Mouse (Mus musculus): ENCODE measurements at regions not wholly inside any gene's neighbourhood (a gene's known extent, or its start where the extent isn't known, plus 50 kb on each side); places are given as distances from the start of the nearest gene placed in this dataset.
"Not testable (repeated sequence)": the region's sequence is repeated elsewhere in the genome, so short reads cannot be mapped to it uniquely, and the experiment has no call there.

GRCm38 (mm10) chr16:46878739-46879138 lies 380.4 kb upstream of the Nectin3 start:
- H3K9ac ChIP-seq: no peak overlapping the region
- H3K27me3 ChIP-seq: no peaks in the 10 kb centered on the region
- H3K4me2 ChIP-seq: no peak overlapping the region
- H3K9me3 ChIP-seq: no peaks in the 10 kb centered on the region
- H3K4me1 ChIP-seq: no peaks in the 10 kb centered on the region
- no peak overlapping the region for H3K4me3 ChIP-seq
- no peak for ATAC-seq (ENCODE audit: insufficient number of reproducible peaks, low FRiP score, low TSS enrichment, low read depth)
- no peak overlapping the region for H3K27ac ChIP-seq
- no peaks in the 10 kb centered on the region for H3K36me3 ChIP-seq
- WGBS: 88% methylated on average over 2 of the region's 2 CpGs

GRCm38 (mm10) chr16:46863959-46864358 lies 365.6 kb upstream of the Nectin3 start:
- WGBS: 90% methylated on average over 2 of the region's 2 CpGs
- no peak overlapping the region for H3K9ac ChIP-seq
- H3K27me3 ChIP-seq: no peaks in the 10 kb centered on the region

GRCm38 (mm10) chr16:46849534-46849933 lies 351.2 kb upstream of the Nectin3 start:
- H3K9me3 ChIP-seq: no peaks in the 10 kb centered on the region
- no peak overlapping the region for H3K4me2 ChIP-seq
- ATAC-seq (ENCODE audit: insufficient number of reproducible peaks, low FRiP score, low TSS enrichment, low read depth): no peak
- no peak overlapping the region for H3K27ac ChIP-seq
- 84% methylated on average over 4 of the region's 4 CpGs for WGBS
- no peak overlapping the region for H3K9ac ChIP-seq
- no peaks in the 10 kb centered on the region for H3K36me3 ChIP-seq
- no peaks in the 10 kb centered on the region for H3K4me1 ChIP-seq
- H3K27me3 ChIP-seq: no peaks in the 10 kb centered on the region
- H3K4me3 ChIP-seq: no peak overlapping the region

More at GRCm38 (mm10) chr16:46863959-46864358, 365.6 kb upstream of the Nectin3 start:
- no peaks in the 10 kb centered on the region for H3K9me3 ChIP-seq
- no peak for ATAC-seq (ENCODE audit: insufficient number of reproducible peaks, low FRiP score, low TSS enrichment, low read depth)
- no peak overlapping the region for H3K4me2 ChIP-seq
- H3K36me3 ChIP-seq: no peaks in the 10 kb centered on the region
- H3K4me1 ChIP-seq: no peaks in the 10 kb centered on the region
- no peak overlapping the region for H3K27ac ChIP-seq
- H3K4me3 ChIP-seq: no peak overlapping the region

GRCm38 (mm10) chr16:46848755-46849154 lies 350.4 kb upstream of the Nectin3 start:
- no peak overlapping the region for H3K4me3 ChIP-seq
- no peak overlapping the region for H3K27ac ChIP-seq
- H3K4me2 ChIP-seq: no peak overlapping the region
- no peak overlapping the region for H3K9ac ChIP-seq
- no peaks in the 10 kb centered on the region for H3K9me3 ChIP-seq
- H3K27me3 ChIP-seq: no peaks in the 10 kb centered on the region
- no peak for ATAC-seq (ENCODE audit: insufficient number of reproducible peaks, low FRiP score, low TSS enrichment, low read depth)
- no peaks in the 10 kb centered on the region for H3K36me3 ChIP-seq
- H3K4me1 ChIP-seq: no peaks in the 10 kb centered on the region

GRCm38 (mm10) chr16:46847707-46848356 lies 349.5 kb upstream of the Nectin3 start:
- H3K4me2 ChIP-seq: no peak overlapping the region
- H3K4me3 ChIP-seq: no peak overlapping the region
- no peak overlapping the region for H3K9ac ChIP-seq
- no peaks in the 10 kb centered on the region for H3K9me3 ChIP-seq
- WGBS: 64% methylated on average over 3 of the region's 3 CpGs
- H3K27me3 ChIP-seq: no peaks in the 10 kb centered on the region
- H3K4me1 ChIP-seq: no peaks in the 10 kb centered on the region
- H3K36me3 ChIP-seq: no peaks in the 10 kb centered on the region
- no peak for ATAC-seq (ENCODE audit: insufficient number of reproducible peaks, low FRiP score, low TSS enrichment, low read depth)
- no peak overlapping the region for H3K27ac ChIP-seq

- no peak overlapping the region for H3K4me2 ChIP-seq
- no peak overlapping the region for H3K27ac ChIP-seq
- no peaks in the 10 kb centered on the region for H3K4me1 ChIP-seq
- H3K4me3 ChIP-seq: no peak overlapping the region
- H3K27me3 ChIP-seq: no peaks in the 10 kb centered on the region
- H3K36me3 ChIP-seq: no peaks in the 10 kb centered on the region
- H3K9ac ChIP-seq: no peak overlapping the region
- no peaks in the 10 kb centered on the region for H3K9me3 ChIP-seq
- 66% methylated on average over 2 of the region's 2 CpGs for WGBS
- ATAC-seq (ENCODE audit: insufficient number of reproducible peaks, low FRiP score, low TSS enrichment, low read depth): no peak
Observed at GRCm38 (mm10) chr16:46841179-46841578, 342.9 kb upstream of the Nectin3 start.

GRCm38 (mm10) chr16:46840764-46841163 lies 342.4 kb upstream of the Nectin3 start:
- no peak overlapping the region for H3K27ac ChIP-seq
- no peak overlapping the region for H3K4me2 ChIP-seq
- no peak for ATAC-seq (ENCODE audit: insufficient number of reproducible peaks, low FRiP score, low TSS enrichment, low read depth)
- H3K36me3 ChIP-seq: no peaks in the 10 kb centered on the region
- no peaks in the 10 kb centered on the region for H3K9me3 ChIP-seq
- no peaks in the 10 kb centered on the region for H3K27me3 ChIP-seq
- H3K4me1 ChIP-seq: no peaks in the 10 kb centered on the region
- H3K4me3 ChIP-seq: no peak overlapping the region
- no peak overlapping the region for H3K9ac ChIP-seq

GRCm38 (mm10) chr16:46825147-46825546 lies 326.8 kb upstream of the Nectin3 start:
- Histone ChIP-seq H3K9me3 (no peaks in the 10 kb centered on the region), H3K9ac (no peak overlapping the region), H3K4me1 (no peaks in the 10 kb centered on the region), H3K4me3 (no peak overlapping the region), H3K27me3 (no peaks in the 10 kb centered on the region), H3K36me3 (no peaks in the 10 kb centered on the region), H3K4me2 (no peak overlapping the region), H3K27ac (no peak overlapping the region)
- no peak for ATAC-seq (ENCODE audit: insufficient number of reproducible peaks, low FRiP score, low TSS enrichment, low read depth)
- 94% methylated on average over 2 of the region's 2 CpGs for WGBS

- no peak overlapping the region for H3K9ac ChIP-seq
- no peaks in the 10 kb centered on the region for H3K9me3 ChIP-seq
- no peaks in the 10 kb centered on the region for H3K36me3 ChIP-seq
- H3K4me1 ChIP-seq: no peaks in the 10 kb centered on the region
- H3K27me3 ChIP-seq: no peaks in the 10 kb centered on the region
- H3K4me2 ChIP-seq: no peak overlapping the region
- no peak overlapping the region for H3K4me3 ChIP-seq
- ATAC-seq (ENCODE audit: insufficient number of reproducible peaks, low FRiP score, low TSS enrichment, low read depth): no peak
- 24% methylated on average over 3 of the region's 3 CpGs for WGBS
- H3K27ac ChIP-seq: no peak overlapping the region
Observed at GRCm38 (mm10) chr16:46822753-46823152, 324.4 kb upstream of the Nectin3 start.

- Histone ChIP-seq H3K4me1 (no peaks in the 10 kb centered on the region), H3K27me3 (no peaks in the 10 kb centered on the region), H3K4me2 (no peak overlapping the region), H3K9ac (no peak overlapping the region), H3K4me3 (no peak overlapping the region), H3K36me3 (no peaks in the 10 kb centered on the region), H3K27ac (no peak overlapping the region), H3K9me3 (no peaks in the 10 kb centered on the region)
- no peak for ATAC-seq (ENCODE audit: insufficient number of reproducible peaks, low FRiP score, low TSS enrichment, low read depth)
- 94% methylated on average over 1 of the region's 1 CpGs for WGBS
Observed at GRCm38 (mm10) chr16:46818215-46818614, 319.9 kb upstream of the Nectin3 start.

- not testable (repeated sequence) for H3K36me3 ChIP-seq; H3K4me2 ChIP-seq; H3K27me3 ChIP-seq; ATAC-seq (ENCODE audit: insufficient number of reproducible peaks, low FRiP score, low TSS enrichment, low read depth); H3K4me1 ChIP-seq; H3K9me3 ChIP-seq; H3K4me3 ChIP-seq; H3K27ac ChIP-seq; H3K9ac ChIP-seq
Observed at GRCm38 (mm10) chr16:46811835-46812234, 313.5 kb upstream of the Nectin3 start.

- H3K36me3 ChIP-seq: no peaks in the 10 kb centered on the region
- H3K27ac ChIP-seq: no peak overlapping the region
- H3K27me3 ChIP-seq: no peaks in the 10 kb centered on the region
- WGBS: 81% methylated on average over 2 of the region's 2 CpGs
- no peak overlapping the region for H3K9ac ChIP-seq
- ATAC-seq (ENCODE audit: insufficient number of reproducible peaks, low FRiP score, low TSS enrichment, low read depth): no peak
- no peaks in the 10 kb centered on the region for H3K9me3 ChIP-seq
- H3K4me2 ChIP-seq: no peak overlapping the region
- H3K4me1 ChIP-seq: no peaks in the 10 kb centered on the region
- H3K4me3 ChIP-seq: no peak overlapping the region
Observed at GRCm38 (mm10) chr16:46807476-46807875, 309.2 kb upstream of the Nectin3 start.

GRCm38 (mm10) chr16:46776367-46776766 lies 278.0 kb upstream of the Nectin3 start:
- H3K27ac ChIP-seq: no peak overlapping the region
- ATAC-seq (ENCODE audit: insufficient number of reproducible peaks, low FRiP score, low TSS enrichment, low read depth): no peak
- no peaks in the 10 kb centered on the region for H3K9me3 ChIP-seq
- no peaks in the 10 kb centered on the region for H3K4me1 ChIP-seq
- 65% methylated on average over 5 of the region's 5 CpGs for WGBS
- H3K36me3 ChIP-seq: no peaks in the 10 kb centered on the region
- H3K9ac ChIP-seq: no peak overlapping the region
- H3K4me2 ChIP-seq: no peak overlapping the region
- H3K27me3 ChIP-seq: no peaks in the 10 kb centered on the region
- no peak overlapping the region for H3K4me3 ChIP-seq

All from limb, embryonic 15.5 days (tissue).